Mouse (Mus musculus): ENCODE data around the gene Prr30. TPM values are rescaled to one million over a fixed set of nuclear protein-coding genes. Genes with fewer than 3 reads are reported as not detected.

Prr30 gene
- not detected in 4 replicates for total RNA-seq (2023)

DNA sequence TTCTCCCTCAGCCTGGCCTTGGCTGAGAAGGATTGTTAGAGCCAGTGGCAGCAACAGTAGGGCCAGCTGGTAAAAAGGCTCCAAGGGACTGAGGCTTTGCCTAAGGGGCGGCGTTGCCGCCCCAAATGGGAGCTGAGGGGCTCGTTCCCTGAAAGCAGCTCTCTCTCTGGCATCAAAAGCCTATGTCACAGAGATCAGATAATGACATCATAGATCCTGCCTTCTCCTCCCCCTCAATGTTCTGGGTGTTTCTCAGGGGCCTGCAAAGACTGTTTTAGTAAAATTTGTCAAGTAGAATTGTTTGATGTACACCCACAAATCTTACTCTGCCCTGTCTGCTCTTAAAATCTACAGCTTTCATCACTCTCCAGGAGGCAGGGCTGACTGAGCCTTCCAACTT, at the start of gene Prr30:
TSS of gene Prr30 (minus strand) at position 101 of the 400 bp plus-strand sequence.

